Mouse (Mus musculus): Measurements from ENCODE around the gene Antxr1.

Gene Antxr1

DNA sequence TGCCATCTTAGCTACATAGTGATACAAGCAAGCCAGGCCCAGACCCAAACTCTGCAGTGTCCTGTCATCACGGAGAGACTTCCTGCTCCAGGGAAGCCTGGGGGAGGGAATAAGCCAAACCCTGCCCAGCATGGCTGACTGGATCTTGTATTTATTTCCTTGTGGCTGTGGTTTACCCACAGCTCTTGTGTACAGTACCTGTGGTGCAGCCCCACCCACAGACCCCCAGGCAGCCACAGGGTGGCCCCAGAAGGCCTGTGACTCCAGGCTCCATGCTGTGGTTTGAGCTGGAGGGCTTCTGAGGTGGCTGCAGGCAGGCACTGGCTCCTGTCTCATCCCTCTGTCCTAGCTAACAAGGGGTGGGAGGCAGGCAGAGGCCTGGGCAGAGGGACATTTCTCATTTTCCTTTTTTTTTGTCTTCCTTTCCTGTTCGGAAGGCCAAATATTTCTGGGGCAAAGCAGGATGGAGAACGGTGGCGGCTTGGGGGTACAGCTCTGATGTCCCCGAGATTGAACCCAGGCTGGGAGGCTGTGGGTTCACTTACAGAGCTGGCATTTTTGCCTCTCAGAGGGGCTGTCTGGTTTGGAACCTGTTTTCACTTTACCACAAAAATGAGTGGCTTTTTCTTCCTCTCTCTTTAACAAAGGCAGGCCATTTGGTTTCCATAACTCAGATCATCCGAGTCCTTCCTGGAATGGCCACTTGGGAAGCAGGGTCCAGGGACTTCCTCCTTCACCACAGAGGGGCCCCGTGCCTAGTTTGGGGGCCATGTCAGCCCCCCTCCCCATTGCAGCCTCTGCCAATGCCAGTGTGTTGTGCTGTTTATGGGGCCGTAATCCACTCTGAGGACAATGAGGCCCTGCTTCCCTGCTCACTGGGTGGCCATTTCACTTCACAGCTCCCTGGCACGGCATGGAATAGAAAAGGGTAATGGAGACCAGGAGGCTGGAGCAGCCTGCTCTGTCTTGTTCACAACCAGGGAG is 91.2 kb downstream of the Antxr1 start:
- DNase-seq, result peak in 1 of 2 experiments; percentile 27

DNA sequence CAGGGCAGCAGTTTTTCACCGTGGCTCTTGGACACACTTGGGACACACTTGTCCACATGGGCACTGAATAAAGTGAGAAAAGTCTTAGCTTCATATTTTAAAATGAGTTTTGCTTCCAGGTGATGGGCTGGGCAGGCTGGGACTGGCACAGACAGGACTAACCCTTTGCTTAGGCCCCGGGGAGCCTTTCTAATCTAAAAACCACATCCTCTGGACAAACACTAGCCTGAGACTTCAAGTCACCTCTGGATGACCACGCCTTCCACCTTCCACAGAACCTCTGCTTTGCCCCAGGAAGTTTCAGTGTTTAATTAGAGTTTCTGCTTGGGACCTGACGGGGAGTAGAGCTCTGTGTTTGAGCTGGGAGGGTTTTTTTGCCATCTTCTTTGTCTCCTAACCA is 98.4 kb downstream of the Antxr1 start:
- no peak for DNase-seq

DNA sequence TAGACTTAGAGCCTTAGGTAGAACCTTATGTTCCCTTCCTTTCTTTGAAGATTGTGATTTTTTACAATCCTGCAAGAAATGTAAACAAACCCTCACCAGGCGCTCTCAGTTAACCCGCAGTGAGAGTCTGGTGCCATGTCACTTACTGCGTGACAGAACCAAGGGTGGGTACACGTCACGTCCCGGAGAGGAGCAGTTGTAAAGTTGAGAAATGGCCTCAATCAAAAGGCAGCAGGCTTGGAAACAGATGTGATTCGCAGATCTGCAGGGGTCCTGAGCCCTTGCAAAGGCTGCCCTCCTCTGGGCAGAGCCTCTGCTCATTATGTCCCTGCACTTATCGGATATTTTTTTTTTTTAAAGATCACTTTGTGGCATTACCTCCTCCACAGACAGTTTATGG is 99.6 kb downstream of the Antxr1 start:
- no peak for DNase-seq

DNA sequence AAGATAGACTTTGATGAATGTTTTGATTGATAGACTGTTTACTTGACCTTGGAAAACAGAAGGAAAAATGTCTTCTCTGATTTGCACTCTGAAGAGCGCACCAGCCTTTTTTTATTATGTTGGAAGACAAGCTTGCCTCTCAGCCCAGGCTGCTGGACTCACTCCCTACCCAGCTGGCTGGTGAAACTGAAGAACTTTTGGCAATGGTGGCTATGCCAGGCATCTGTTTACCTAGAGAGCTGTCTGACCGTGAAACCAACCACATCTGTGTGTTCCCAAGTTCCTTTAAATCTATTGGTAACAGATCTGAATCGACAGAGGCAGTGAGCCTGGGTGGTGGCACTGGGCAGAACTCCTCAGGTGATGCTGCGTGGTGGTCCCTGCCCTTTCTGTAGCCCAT is 102.5 kb downstream of the Antxr1 start:
- DNase-seq, result peak in 1 of 2 experiments; percentile 20

DNA sequence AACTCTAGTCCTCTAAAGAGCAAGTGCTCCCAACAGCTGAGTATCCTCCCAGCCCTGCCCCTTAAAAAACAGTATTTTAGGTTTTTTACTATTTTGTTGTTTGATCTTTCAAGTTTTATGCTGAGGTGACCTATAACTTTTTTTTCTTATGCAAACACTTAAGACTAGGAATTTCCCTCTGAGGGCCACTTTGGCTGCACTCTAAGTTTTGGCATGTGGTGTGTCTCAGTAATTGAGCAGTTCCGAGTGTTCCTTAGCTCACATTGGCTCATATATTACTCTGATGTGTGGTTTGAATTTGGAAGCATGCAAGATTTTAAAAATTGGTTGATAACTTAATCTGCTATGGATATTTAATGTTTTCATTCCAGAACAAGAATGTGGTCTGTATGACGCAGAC is 105.6 kb downstream of the Antxr1 start:
- no peak for DNase-seq

DNA sequence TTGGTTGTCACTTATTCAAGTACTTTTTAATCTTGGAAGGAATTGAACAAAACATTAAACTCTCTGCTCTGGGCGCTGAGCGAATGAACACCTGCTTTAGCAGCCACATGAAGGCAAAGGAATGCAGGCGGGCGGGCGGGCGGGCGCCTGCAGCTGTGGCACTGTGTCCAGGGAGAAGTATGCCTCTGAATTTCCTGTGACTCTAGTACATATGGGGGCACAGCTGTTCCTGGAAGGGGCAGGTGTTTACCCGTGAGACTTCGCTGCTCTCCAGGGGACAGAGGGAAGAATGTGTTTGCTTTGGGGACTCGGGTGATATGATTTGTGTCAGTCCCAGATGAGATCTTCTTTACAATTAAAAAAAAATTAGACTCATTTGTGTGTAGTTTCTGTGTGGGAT is 107.7 kb downstream of the Antxr1 start:
- no peak for DNase-seq

DNA sequence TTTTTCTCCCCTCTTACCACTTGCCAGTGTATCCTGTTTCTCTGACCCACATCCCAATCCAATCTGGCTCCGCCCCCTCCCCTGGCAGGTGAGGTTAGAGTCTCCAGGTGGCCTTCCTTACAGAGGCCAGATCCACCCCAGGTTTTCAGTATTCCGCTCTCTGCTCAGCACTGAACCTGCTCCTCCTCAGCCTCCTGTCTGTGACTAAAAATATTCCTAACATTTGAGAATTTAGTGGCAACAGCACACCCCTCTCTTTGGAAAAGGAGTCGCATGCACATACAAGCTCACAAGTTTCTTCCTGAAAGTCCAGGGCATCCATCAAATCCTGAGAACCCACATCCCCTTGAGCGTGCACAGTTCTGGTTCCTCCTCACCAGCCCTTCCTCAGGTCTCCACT is 109.3 kb downstream of the Antxr1 start:
- DNase-seq, result no peak

DNA sequence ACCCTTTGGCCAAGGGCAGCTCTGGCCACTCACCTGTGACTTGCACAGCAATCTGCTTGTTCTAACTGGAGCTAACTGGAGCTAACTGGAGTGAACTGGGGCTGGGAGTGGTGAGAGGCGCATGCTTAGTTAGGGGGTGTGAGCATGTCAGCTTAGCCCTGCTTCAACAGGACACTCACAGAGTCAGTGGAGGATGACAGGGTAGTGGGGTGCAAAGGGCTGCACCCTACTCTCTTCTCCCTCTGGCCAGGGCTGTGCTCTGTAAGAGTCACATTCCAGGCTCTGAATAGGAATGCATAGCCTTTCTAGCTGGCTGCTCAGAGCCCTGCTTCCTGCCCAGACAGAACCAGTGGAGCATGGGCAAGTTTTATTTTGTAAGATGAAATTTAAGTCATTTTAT is 110.3 kb downstream of the Antxr1 start:
- DNase-seq, result no peak

DNA sequence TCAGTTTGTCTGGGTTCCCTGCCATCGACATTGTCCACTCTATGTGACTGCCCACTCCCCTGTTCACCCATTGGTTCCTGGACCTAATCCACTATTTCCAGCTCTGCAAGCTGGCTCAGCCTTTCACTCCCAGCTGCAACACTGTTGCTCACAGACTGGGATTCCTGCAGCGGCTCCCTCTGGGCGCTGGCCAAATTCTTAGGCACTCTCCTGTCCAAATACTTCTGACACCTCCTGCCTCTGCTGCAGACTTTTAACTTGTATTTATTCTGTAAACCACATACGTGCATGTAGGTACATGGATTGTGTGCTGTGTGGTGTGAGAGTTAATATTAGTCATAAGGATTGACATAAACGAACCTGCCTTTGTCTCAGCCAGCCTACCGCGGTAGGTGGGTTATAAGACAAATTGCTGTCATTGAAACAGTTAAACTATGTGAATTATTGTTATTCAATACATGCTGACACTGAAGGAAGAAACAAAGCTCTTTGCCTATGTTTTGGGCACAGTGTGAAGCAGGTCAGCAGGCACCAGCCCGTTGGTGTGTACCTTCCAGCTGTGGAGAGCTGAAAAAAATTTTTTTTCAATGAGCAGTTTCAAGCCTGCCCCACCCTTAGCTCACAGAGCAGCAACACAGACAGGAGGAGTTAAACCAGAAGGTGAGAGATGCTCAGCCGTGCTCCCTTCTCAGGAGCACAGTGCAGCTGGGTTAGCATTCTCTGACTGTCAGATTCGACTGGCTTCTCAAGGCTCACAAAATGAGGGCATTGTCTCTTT is 112.6 kb downstream of the Antxr1 start:
- peak; percentile 37 to 59 for DNase-seq

DNA sequence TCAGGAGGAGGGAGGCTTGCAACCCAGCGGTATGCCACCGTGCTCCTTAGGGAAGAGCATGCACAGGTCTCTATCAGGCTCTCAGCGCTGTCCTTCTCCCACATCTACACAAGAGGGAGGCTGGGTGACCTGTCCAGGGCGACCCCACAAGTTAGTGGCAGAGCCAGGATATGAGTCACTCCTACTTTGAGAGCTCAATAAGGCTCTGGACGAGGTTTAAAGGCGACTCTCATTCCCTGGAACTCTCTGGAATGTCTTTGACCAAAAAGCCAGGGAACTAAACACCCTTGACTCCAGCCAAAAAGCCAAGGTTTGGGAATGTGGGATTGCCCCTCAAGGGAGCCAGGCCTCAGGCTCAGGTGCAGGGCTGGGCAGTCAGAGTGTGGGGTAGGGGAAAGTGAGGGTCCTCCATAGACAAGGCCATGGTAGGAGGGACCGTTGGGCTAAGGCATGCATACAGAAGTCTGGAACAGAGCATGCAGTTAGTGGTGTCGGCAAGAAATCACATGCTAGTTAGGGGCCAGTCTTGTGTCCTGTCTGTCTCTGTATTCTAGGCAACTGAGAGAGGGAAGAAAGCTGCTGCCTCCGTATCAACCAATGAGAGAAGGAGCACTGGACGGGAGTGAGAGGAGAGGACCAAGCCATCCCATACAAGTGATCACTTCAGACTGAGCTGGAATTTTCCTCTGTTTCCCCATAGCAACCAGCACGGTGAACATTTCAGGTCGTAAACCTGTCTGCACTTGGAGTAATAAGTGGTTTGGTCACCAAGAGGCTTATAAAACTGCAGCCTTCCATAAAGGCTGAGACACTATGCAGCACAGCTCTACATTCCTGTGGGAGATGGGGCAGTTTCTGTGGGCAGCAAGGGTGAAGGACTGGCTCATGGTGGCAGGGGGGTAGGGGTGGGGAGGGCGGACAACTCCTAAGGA is 116.3 kb downstream of the Antxr1 start:
- DNase-seq, result no peak

DNA sequence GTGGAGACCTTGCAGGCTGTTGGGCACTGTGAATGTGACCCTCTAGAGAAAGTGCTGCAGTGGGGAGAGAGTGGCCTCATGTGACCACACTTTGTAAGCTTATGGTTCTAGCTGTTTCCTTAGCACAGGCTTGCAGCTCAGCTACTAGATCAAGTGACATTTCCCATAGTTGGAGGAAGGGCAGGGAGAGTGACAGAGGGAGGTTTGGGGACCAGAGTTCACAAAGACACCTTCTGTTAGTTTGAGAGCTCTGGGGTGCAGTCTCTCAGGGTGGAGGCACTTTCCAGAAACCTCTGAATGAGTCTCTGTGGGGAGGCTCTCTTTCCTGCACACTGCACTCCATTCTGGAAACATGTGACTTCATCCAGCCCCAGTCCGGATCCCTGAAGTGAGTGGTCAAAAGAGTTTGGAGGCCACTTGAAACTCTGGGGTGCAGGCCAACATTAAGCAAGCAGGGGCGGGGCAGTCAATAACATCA is 119.5 kb downstream of the Antxr1 start:
- DNase-seq, result no peak

DNA sequence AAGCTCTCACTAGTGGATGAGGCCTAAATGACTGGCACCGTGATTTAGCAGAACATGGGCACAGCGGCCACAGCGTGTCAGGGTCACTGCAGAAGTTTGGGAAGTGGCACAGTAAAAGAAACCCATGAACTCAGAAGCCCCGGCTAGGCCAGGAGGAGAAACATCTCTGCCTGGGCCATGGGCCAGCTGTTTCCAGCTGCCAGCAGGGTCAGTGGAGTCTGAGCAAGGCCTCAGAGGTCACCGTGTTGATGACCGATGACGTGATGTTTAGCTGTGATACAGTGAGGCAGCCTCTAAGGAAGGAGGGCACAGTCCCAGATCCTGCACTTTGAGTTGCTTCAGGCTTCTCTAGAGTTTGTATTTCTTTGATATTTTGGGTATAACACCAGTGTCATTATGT is 122.4 kb downstream of the Antxr1 start:
- no peak for DNase-seq

DNA sequence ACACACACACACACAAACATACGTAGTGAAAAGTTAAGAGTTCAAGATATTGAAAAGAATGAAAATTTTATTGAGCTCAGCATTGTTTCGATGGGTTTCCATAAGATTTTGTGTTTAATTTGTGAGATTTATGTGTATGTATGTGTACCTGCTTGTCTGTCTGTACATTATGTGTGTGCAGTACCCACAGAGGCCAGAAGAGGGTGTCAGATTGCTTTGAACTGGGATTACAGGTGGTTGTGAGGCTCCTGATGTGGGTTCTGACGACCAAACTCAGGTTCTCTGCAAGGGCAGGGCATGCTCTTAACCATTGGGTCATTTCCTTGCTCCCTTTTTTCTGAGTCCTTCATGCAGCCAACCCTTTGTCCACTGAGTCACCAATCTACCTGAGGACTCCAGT is 124.1 kb downstream of the Antxr1 start:
- no peak for DNase-seq

DNA sequence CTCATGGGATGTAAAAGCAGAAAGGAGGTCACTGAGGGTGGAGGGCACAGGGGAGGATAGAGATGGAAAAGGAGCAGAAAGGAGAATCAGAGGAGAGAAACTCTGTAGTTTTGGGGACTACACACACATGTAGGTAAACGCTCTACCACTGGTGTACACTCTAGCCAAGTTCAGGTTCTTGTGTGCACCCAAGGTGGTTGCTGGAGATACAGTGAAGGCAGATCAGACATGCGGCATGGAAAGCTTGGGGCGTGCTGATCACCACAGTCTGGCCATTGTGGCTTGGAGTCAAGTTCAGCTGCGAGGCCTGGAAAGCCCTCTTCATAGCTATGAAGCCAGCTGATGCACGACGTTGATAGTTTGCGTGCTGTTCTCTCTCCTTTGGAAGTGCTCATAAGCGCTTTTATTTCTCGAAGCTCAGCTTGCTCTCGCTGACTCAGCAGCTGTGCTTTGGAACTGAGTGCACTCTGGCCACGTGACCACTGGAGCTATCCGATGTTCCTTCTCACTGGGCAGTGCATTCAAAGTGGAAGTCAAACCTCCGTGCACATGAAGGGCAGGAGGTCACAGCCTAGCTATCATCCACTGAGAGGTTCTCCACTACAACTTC is 128.1 kb downstream of the Antxr1 start:
- peak; percentile 65 to 70 for DNase-seq

DNA sequence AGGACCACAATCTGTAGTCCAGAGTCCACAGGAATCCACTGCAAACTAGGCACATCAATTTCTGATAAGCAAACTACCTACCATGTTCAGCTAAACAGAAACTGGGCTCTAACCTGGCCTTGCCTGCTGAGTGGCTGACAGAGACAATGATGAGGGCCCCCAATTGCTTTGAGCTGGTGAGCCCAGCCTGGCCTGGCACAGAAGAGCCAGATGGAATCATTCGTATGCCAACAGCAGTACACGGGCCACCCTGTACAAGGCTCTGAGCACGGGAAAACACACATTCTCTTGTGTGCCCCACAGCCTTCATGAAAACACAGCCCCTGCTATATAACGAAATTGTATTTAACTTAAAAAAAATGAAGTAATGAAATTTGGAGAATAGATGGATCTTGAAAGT is 128.8 kb downstream of the Antxr1 start:
- DNase-seq, result peak; percentile 72 to 81

DNA sequence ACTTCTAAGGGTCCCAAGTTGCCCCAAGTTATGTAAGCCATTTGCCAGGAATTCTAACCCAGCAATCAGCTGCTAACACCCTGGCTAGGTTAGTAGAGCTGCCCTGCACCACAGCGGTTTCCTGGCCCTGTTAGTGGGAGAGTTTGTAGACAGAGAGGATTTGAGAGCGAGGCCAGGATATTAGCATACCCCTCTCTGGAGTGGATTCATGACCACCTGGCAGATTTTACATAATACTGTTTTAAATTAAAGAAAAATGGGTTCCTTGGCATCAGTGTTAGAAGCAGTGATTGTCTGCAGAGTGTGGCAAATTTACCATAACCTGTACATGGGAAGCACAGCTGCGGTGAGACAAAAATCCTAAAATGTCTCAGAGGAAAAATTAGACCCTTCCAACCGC is 132.2 kb downstream of the Antxr1 start:
- DNase-seq, result no peak

DNA sequence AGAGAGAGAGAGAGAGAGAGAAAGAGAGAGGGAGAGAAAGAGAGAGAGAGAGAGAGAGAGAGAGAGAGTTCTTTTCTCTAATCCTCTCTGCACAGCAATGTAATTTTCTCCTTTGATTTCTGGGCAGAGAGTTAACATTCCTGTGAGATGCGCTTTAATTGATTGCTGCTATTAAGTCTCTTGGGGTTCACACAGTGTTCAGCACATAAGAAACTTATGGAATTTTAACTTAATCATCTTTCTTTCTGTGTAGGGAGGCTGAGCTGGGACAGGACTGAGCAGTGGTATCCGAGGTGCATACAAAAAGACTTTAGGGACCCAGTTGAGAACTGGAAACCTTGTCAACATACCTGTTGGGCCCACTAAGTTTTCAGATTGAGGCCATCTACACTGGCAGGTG is 132.6 kb downstream of the Antxr1 start:
- no peak for DNase-seq

DNA sequence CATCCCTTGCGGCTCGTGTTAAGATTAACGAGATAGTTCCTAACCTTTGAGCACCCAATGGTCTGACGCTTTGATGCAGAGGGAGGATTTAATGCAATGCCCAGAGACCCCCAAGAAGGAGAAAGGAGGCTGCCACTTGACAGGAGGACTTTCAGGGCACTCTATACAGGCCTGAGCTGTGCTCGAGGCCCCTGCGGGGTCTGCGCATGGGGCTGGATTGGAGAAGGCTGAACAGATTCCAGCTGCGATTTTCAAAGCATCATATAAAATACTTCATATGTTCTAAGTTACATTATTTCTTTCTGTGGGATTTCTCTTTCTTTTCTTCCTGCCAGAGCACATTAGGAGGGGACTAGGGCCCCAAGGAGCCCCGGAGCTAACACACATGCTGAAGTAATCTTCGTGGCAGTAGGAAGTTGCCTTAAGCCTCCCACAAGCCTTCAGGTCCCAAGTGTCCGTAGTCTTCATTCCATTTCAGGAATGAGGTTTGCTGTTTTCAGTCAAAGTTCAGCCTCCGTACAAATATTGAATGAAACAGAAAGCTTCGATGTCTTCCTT is 133.5 kb downstream of the Antxr1 start:
- DNase-seq, result no peak

DNA sequence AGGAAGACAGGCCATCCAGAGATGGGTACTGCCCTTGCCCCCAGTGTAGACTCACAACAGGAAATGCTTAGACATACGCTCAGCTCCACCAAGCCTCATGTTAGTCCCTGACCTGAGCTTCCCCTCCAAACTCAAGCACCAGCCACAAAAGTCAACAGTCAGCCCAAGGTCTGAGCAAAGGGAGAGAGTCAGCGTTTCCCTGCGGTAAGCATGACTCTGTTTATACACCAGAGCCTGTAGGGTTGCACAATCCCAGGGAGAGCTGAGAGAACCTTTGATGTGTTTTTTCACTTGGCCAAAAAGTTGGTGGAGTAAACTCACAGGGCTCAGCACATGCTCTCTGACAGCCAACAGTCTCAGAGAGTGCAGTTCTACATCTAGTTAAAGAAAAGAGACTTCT is 145.9 kb downstream of the Antxr1 start:
- DNase-seq, result no peak

DNA sequence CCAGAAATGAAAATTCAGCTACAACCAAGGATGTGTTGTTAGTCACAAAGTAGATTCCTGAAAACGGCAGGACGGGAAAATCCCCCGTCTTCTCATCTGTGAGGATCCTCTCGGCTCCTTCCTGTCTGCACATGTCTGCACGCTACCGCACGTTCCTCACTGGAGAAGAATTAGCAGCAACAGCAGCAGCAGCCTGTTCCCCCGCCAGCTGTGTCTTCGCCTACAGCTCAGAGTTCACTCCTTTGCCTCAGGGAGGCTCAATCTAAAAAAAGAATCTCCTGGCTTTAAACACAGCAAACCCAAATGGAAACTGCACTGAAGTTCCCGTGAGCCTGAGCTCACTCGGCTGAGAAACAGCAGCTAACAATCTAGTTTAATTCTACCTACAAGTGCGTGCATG is 148.6 kb downstream of the Antxr1 start:
- no peak for DNase-seq

DNA sequence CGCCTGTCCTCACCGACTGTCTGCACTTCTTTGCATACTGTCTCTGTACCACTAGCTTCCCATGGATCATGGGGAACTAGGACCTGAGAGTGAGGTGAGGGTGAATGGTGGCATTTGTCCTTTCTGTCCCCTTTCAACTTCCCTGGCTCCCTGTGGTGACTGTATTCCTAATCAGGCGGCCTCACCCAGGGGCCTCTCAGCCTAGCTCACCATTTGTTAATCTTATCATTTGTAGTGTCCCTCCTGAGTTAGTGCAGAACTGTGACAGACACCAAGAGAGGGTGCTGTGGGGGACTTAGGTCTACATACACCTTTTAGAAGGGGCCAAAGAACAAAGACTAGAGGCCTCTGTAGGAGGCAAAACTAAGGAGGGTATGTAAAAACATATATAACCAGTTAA is 151.2 kb downstream of the Antxr1 start:
- no peak for DNase-seq

DNA sequence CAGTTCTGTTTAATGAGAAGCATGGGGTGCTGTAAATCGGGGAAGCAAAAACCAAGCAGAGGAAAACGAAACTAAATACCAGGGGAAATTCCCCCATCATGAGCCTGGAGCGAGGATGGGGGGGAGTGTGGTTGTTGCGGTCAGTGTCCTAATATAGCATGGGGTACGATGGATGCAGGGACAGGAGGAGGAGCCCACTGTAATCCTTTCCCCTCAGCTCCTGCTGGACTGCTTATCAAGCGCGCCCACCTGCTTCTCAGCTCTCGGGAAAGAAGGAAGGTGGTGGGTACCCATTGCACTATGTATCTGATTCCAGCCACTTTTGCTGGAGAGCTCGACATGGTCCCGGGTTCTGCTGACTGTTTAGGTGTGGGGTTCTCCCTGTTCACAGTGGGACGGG is 151.6 kb downstream of the Antxr1 start:
- DNase-seq, result no peak
